Comparison of ENCODE assay signal across 14 mouse cellular contexts in genomic region chr5:77115732-77116131, GRCm38 (mm10). TPM values are rescaled to one million over a fixed set of nuclear protein-coding genes. Genes with fewer than 3 reads are reported as not detected.
DNase-seq lines count a peak whose midpoint lies in the region; ATAC-seq and TF ChIP-seq lines count a peak whose summit lies in the region.
"Had no signal": no experiment of that assay in that cellular context is flagged by ENCODE, and none has a peak within 500 bp of the region (broad histone marks: within the 10 kb centered on the region; RNA-seq: fewer than 3 reads in every experiment).

No protein-coding gene starts in this region.

- no peaks in the 10 kb centered on the region for H3K4me1 ChIP-seq in intestine, postnatal 0 days (replicated peaks; ENCODE audit: control insufficient read depth, insufficient read depth, low read length)
- peaks cover 17% of the 10 kb centered on the region; the same call in 1 of the 2 replicates for H3K4me1 ChIP-seq in intestine, embryonic 16.5 days (ENCODE audit: control insufficient read depth, insufficient read depth, low read length)
- H3K4me1 ChIP-seq in neural tube, embryonic 13.5 days (replicated peaks): peaks cover 25% of the 10 kb centered on the region

- no peaks in the 10 kb centered on the region for H3K9me3 ChIP-seq in intestine, postnatal 0 days (ENCODE audit: control insufficient read depth)
- H3K9me3 ChIP-seq in intestine, embryonic 16.5 days (ENCODE audit: control insufficient read depth, low read length): no peaks in the 10 kb centered on the region
- no peaks in the 10 kb centered on the region for H3K9me3 ChIP-seq in neural tube, embryonic 13.5 days
- H3K9me3 ChIP-seq: embryonic facial prominence, embryonic 15.5 days; neural tube, embryonic 12.5 days had no signal

- TF ChIP-seq CTCF in gastrocnemius, adult 2 months (IDR thresholded peaks at IDR 0.05): no peak
- TF ChIP-seq CTCF in intestine, postnatal 0 days (IDR thresholded peaks at IDR 0.05; ENCODE audit: low read depth): no peak

- H3K4me2 ChIP-seq in intestine, postnatal 0 days (replicated peaks; ENCODE audit: low read depth): peak overlapping the region; percentile 43; the same call in 1 of the 2 replicates
- H3K4me2 ChIP-seq in intestine, embryonic 16.5 days (ENCODE audit: low read depth, low read length): no peak overlapping the region
- H3K4me2 ChIP-seq in neural tube, embryonic 13.5 days: no peak overlapping the region

- no peaks in the 10 kb centered on the region for H3K36me3 ChIP-seq in intestine, postnatal 0 days (ENCODE audit: control insufficient read depth, insufficient read depth)
- no peaks in the 10 kb centered on the region for H3K36me3 ChIP-seq in intestine, embryonic 16.5 days (ENCODE audit: control insufficient read depth, insufficient read depth, low read length)
- H3K36me3 ChIP-seq in neural tube, embryonic 13.5 days: no peaks in the 10 kb centered on the region
- H3K36me3 ChIP-seq: embryonic facial prominence, embryonic 15.5 days; neural tube, embryonic 12.5 days had no signal

- ATAC-seq in intestine, postnatal 0 days: no peak
- no peak for ATAC-seq in intestine, embryonic 16.5 days
- no peak for ATAC-seq in neural tube, embryonic 13.5 days (ENCODE audit: low read depth)

- 80% methylated on average over 9 of the region's 9 CpGs for WGBS in intestine, postnatal 0 days
- WGBS in intestine, embryonic 16.5 days: 73% methylated on average over 9 of the region's 9 CpGs
- WGBS in neural tube, embryonic 13.5 days: 85% methylated on average over 9 of the region's 9 CpGs

- no peak overlapping the region for H3K9ac ChIP-seq in intestine, postnatal 0 days (ENCODE audit: low read depth, low read length)
- H3K9ac ChIP-seq in intestine, embryonic 16.5 days (ENCODE audit: low read depth, low read length): no peak overlapping the region
- no peak overlapping the region for H3K9ac ChIP-seq in neural tube, embryonic 13.5 days
- H3K9ac ChIP-seq: embryonic facial prominence, embryonic 15.5 days; neural tube, embryonic 12.5 days had no signal

- intact Hi-C loops in gastrocnemius, adult 2 months (cut with DNase I): loop anchor here (2.0 kb wide), 1 partner anchor 21 kb away; no protein-coding TSS in a partner anchor

- no peaks in the 10 kb centered on the region for H3K27me3 ChIP-seq in intestine, postnatal 0 days (replicated peaks; ENCODE audit: control insufficient read depth, insufficient read depth, low read length)
- no peaks in the 10 kb centered on the region for H3K27me3 ChIP-seq in intestine, embryonic 16.5 days (replicated peaks; ENCODE audit: control insufficient read depth, insufficient read depth, low read length)
- no peaks in the 10 kb centered on the region for H3K27me3 ChIP-seq in neural tube, embryonic 13.5 days
- H3K27me3 ChIP-seq: embryonic facial prominence, embryonic 15.5 days; neural tube, embryonic 12.5 days had no signal

- DNase-seq in gastrocnemius, adult 2 months: peak; percentile 51
- no peak for DNase-seq in gastrocnemius, adult 18-20 months (ENCODE audit: low spot score)
- DNase-seq in neural tube, embryonic 10.5 days (ENCODE audit: extremely low spot score, low spot score): no peak
- DNase-seq in liver: no peak
- DNase-seq in urinary bladder, postnatal 14 days (ENCODE audit: low spot score): no peak
- DNase-seq: B cell, adult 2 months; thymus, adult 18-20 months had no signal

- no peak overlapping the region for H3K4me3 ChIP-seq in gastrocnemius, adult 2 months
- no peak overlapping the region for H3K4me3 ChIP-seq in intestine, postnatal 0 days (ENCODE audit: low read depth, low read length)
- H3K4me3 ChIP-seq in intestine, embryonic 16.5 days (ENCODE audit: low read length): no peak overlapping the region
- no peak overlapping the region for H3K4me3 ChIP-seq in neural tube, embryonic 13.5 days
- H3K4me3 ChIP-seq: embryonic facial prominence, embryonic 15.5 days; neural tube, embryonic 12.5 days had no signal

- H3K27ac ChIP-seq in gastrocnemius, adult 2 months: peak overlapping the region; percentile 43; the same call in 1 of the 2 replicates
- H3K27ac ChIP-seq in intestine, postnatal 0 days (ENCODE audit: low read depth, low read length): no peak overlapping the region
- no peak overlapping the region for H3K27ac ChIP-seq in intestine, embryonic 16.5 days (ENCODE audit: low read length)
- peak overlapping the region; percentile 67 for H3K27ac ChIP-seq in neural tube, embryonic 13.5 days (replicated peaks)
- H3K27ac ChIP-seq: layer of hippocampus, adult 2 months; macrophage; neural tube, embryonic 12.5 days had no signal

RNA-seq across cellular contexts. Expression of gene Hopx, which starts 0.8 kb away (rescaled TPM):
- total RNA-seq in gastrocnemius, adult 2 months (2021): 1 to 10 TPM; 2.2 to 5.4 TPM
- total RNA-seq in gastrocnemius, adult 18-20 months (2021): 1 to 10 TPM; 2.6 to 3.3 TPM
- polyA plus RNA-seq in intestine, postnatal 0 days (2015; fragmentation: Nextera tagmentation; extraction: Ambion mirVana): 10.5 and 12.0 TPM in 2 replicates
- polyA plus RNA-seq in intestine, embryonic 16.5 days (2015; fragmentation: Nextera tagmentation; extraction: Ambion mirVana): 2.8 and 4.4 TPM in 2 replicates
- 8.8 and 9.2 TPM in 2 replicates for polyA plus RNA-seq in neural tube, embryonic 13.5 days (2015; fragmentation: Nextera tagmentation; extraction: Ambion mirVana)

Comparison
In these comparisons a context has a peak if more than half of its experiments do, and no peak if none do; other contexts are left out.
1. H3K27ac ChIP-seq: peak in gastrocnemius, adult 2 months (single experiment) and neural tube, embryonic 13.5 days (single experiment); none in intestine, postnatal 0 days (single experiment) and intestine, embryonic 16.5 days (single experiment).